Mouse (Mus musculus) cerebellum, adult 2 months (tissue): ENCODE measurements at regions not wholly inside any gene's neighbourhood (a gene's known extent, or its start where the extent isn't known, plus 50 kb on each side); places are given as distances from the start of the nearest gene placed in this dataset.
A peak's percentile ranks its signal among the peaks of the same experiment; 100 is the strongest.
"Not testable (repeated sequence)": the region's sequence is repeated elsewhere in the genome, so short reads cannot be mapped to it uniquely, and the experiment has no call there.

Source experiments
- DNase-seq, 2 experiments: peaks; one replicate each; pipeline ENCODE4 v3.0.0; 2021
- H3K27ac ChIP-seq: fragments of 200-500 bp; 2 replicates; pipeline ENCODE4 v1.5.1; 2012; ENCODE audit warnings: low read length, control low read depth, inconsistent platforms; ENCODE audit not compliant: insufficient read depth
- H3K27me3 ChIP-seq: fragments of 200-500 bp; 2 replicates; pipeline ENCODE4 v1.6.1; 2012; ENCODE audit warnings: inconsistent platforms, mild to moderate bottlenecking, low read length, moderate library complexity; ENCODE audit not compliant: control insufficient read depth, insufficient read depth
- H3K4me1 ChIP-seq: fragments of 200-500 bp; 2 replicates; pipeline ENCODE4 v1.6.1; 2011; ENCODE audit warnings: low read length; ENCODE audit not compliant: control insufficient read depth, insufficient read depth
- H3K4me3 ChIP-seq: fragments of 200-500 bp; replicated peaks from 2 replicates; pipeline ENCODE3; 2011; ENCODE audit warnings: mild to moderate bottlenecking, low read depth, low read length, control low read depth; ENCODE audit not compliant: insufficient read depth
- CTCF ChIP-seq: fragments of 200-500 bp; IDR thresholded peaks from 2 replicates; pipeline ENCODE4 v1.5.1; 2011; ENCODE audit warnings: low read depth, mild to moderate bottlenecking, control low read depth, low read length, moderate library complexity, borderline replicate concordance; ENCODE audit not compliant: insufficient read depth
- POLR2A ChIP-seq: fragments of 200-500 bp; IDR thresholded peaks from 2 replicates; pipeline ENCODE4 v1.6.1; 2011; ENCODE audit warnings: low read length, control low read depth, borderline replicate concordance; ENCODE audit not compliant: insufficient read depth
- WGBS: fragments of 180-500 bp; shearing (Covaris S2); methylation state at CpG from one replicate; pipeline ENCODE4 v1.1.7; 2018; 5-methylcytosine and 5-hydroxymethylcytosine counted together

DNA sequence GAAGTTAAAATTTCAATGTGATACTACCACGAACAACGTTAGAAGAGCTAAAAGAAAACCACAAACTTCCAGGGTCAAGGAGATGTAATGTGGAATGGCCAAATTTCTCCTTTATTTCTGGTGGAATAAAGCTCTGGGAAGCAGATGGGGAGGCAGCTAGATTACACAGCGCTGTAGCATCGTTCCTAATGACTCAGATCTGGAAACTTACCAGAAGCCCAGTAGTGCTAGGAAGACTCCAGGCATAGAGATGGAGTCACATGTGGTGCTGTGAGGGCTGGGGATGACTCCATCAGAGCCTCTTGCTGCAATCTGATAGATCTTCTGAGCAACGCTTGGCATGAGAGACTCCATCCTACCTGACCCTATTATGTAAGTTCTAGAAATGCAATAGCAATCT, 136.4 kb upstream of the Myt1l start:
- H3K27ac ChIP-seq = no peak overlapping the region
- peak in 1 of 2 experiments; percentile 14 for DNase-seq
- TF ChIP-seq POLR2A (no peak), CTCF (no peak)
- no peaks in the 10 kb centered on the region for H3K4me1 ChIP-seq
- no peaks in the 10 kb centered on the region for H3K27me3 ChIP-seq
- no peak overlapping the region for H3K4me3 ChIP-seq
- WGBS = 55% methylated on average over 5 of the region's 5 CpGs

DNA sequence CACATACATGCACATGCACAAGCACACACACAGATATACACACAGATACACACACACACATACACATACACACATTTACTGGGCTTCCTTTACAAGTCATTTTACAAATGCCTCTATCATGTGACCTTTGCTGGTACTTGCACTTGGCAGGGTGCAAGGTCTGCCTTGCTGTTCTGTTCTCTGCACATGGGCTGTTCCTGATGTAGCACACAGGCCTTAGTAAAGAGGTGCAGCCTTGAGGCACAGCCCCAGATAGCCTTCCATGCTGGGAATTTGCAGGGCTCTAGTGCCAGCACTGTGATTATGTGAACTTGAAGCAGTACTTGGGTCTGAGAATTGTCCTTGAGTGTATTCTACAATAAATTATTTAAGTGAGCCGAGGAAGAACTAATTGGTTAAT, 133.9 kb upstream of the Myt1l start:
- no peaks in the 10 kb centered on the region for H3K27me3 ChIP-seq
- no peak overlapping the region for H3K27ac ChIP-seq
- 95% methylated on average over 1 of the region's 1 CpGs for WGBS
- H3K4me3 ChIP-seq = no peak overlapping the region
- TF ChIP-seq CTCF = no peak
- TF ChIP-seq POLR2A = no peak
- no peak for DNase-seq
- H3K4me1 ChIP-seq = no peaks in the 10 kb centered on the region

DNA sequence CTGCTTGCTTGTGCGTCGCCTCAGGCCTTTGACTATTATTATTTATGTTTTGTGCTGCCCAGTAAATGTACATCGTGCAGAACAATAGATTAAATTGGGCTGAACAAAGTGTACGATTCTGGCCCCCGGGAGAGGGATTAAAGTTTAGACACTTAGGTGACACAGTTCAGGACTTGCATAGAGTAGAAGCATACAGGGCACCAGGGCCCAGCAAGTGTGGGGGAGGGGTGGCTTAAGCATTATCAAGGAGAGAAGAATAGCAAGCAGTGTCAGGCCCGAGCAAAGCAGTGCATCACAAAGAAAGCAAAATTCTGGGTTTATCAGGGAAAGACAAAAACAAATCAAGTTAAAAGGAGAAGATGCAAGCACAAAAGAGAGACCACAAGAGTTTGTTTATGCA, 133.3 kb upstream of the Myt1l start:
- Histone ChIP-seq H3K4me1 (no peaks in the 10 kb centered on the region), H3K4me3 (no peak overlapping the region), H3K27ac (no peak overlapping the region), H3K27me3 (no peaks in the 10 kb centered on the region)
- 34% methylated on average over 6 of the region's 6 CpGs for WGBS
- no peak for DNase-seq
- no peak for TF ChIP-seq CTCF
- no peak for TF ChIP-seq POLR2A

DNA sequence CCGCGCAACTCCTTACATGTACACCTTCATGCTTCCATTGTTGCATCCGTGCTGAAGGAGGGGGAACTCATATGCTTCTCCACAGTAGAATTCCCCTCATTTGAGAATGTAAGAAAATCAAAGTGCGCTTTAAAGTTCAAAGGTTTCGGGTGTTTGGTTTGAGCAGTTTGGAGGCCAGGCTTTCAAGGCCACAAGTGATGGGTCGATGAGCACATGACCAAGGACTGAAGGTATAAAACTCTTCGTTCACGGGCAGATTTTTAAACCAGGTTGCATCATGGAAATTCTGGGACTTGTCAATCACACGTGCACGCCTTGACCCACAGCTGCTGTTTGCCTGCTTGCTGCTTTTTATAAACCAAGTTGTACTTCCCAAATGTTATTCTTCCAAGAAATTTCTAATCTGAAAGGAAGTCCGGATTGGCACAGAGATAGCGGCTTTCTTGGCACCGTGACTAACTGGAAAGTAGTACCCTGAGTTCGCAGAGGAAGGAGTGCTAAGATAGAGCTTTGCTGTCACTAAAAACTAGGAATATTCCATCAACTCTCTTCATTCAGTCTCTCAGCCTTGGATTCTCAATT, 132.7 kb upstream of the Myt1l start:
- Histone ChIP-seq H3K4me3 (no peak overlapping the region), H3K27me3 (no peaks in the 10 kb centered on the region), H3K4me1 (no peaks in the 10 kb centered on the region), H3K27ac (no peak overlapping the region)
- 65% methylated on average over 14 of the region's 14 CpGs for WGBS
- DNase-seq = no peak
- no peak for TF ChIP-seq POLR2A
- TF ChIP-seq CTCF = no peak

DNA sequence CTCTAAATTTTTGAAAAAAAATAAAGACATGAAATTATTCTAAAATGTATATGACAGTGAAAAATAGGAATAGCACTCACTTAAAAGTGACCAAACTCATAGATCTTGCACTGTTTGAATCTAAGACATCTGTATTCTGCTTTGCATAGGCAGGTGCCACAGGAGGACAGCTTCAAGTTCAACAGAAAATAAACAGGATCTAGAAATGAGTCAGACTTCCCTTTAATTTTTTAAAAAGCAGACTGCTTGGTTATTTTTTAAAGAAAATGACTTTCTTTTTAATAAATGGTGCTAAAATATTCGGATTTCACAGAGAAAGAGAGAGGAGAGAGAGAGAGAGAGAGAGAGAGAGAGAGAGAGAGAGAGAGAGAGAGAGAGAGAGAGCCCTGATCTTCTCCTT, 123.8 kb upstream of the Myt1l start:
- Histone ChIP-seq H3K4me3 (no peak overlapping the region), H3K27me3 (no peaks in the 10 kb centered on the region), H3K4me1 (no peaks in the 10 kb centered on the region), H3K27ac (no peak overlapping the region)
- TF ChIP-seq POLR2A = no peak
- TF ChIP-seq CTCF = no peak
- WGBS = 9% methylated on average over 1 of the region's 1 CpGs
- DNase-seq = no peak

DNA sequence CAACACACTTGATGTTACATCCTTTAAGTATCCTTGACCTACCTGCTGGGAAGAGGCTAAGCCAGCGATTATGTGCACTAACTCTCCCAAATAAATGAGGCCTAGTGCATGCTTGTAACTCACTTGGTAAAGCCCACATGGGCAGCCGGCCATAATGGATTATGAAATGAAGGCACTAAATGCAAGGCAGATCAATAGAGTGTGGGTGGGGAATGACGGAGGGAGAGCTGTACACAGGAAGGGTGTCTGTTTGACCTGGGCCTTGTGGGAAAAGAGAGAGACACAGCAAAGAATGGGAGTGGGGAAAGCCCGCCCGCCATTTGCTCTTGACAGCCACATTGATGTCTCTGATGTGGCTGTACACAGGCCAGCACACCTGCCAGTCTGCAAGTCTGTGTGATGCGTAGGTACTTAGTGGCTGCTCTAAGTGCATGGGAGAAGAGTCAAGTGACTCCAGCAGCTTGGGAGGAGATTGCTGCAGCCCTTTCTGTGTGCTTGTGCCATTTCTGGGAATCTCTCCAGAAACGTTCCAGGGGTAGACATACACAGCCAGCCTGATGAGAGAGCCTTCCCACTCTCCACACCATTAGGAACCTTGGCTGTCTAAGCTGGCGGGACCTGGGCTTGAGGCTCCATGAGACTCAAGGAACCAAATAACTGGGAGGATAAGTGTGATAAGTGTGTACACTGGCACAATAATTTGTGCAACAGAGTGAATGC, 118.7 kb upstream of the Myt1l start:
- WGBS = 71% methylated on average over 8 of the region's 8 CpGs
- TF ChIP-seq POLR2A (no peak), CTCF (no peak)
- no peak for DNase-seq
- no peak overlapping the region for H3K27ac ChIP-seq
- no peaks in the 10 kb centered on the region for H3K27me3 ChIP-seq
- no peaks in the 10 kb centered on the region for H3K4me1 ChIP-seq
- no peak overlapping the region for H3K4me3 ChIP-seq

DNA sequence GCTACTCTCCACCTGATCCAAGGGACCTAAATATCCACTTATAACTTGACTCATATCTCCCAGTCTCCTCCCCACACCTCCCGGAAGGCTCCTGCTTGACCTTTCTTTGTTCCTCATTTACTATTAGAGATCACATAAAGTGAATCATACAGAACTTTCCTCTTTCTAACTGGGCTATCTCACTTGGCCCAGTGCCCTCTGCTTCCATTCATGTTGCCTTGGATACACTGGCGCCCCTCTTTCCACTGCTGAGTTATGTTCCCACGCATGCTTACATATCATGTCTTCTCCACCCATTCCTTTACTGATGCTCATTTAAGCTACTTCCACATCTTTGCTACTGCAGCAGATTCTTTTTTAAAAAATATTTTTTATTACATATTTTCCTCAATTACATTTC, 94.2 kb upstream of the Myt1l start:
- no peak for DNase-seq
- H3K4me1 ChIP-seq = no peaks in the 10 kb centered on the region
- WGBS = 43% methylated on average over 3 of the region's 3 CpGs
- no peak overlapping the region for H3K4me3 ChIP-seq
- no peaks in the 10 kb centered on the region for H3K27me3 ChIP-seq
- no peak overlapping the region for H3K27ac ChIP-seq
- no peak for TF ChIP-seq POLR2A
- no peak for TF ChIP-seq CTCF

DNA sequence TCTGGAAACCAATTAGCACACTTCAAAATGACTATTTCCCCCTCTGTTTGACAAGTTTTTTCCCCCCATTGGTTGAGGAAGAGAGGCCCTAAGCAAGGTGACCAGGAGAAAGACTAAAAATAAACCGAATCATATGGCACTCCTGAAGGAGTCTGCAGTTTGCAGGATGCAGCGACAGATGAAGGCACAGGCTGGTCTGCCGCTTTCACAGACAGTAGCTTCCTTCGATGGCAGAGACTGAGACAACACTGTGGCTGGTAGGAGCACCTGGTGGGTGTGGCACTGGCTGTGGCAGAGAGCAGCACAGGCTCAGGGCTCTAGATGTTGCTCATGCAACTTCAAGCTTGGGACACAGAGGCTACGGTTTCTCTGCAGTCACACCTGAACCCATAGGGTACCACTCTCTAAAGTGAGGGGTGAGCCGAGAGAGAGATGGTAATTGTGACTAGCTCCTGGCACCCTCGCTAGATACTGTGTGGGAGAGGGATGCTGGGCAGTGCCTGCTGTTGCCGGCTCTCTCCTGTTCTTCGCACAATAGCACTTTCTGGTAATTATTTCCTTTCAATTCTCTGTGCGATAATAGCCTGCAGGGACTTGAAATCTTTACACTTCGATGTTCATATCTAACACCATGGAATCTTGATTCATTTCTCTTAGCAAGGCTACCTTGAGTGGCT, 88.7 kb upstream of the Myt1l start:
- 53% methylated on average over 11 of the region's 11 CpGs for WGBS
- no peak for TF ChIP-seq POLR2A
- TF ChIP-seq CTCF = no peak

DNA sequence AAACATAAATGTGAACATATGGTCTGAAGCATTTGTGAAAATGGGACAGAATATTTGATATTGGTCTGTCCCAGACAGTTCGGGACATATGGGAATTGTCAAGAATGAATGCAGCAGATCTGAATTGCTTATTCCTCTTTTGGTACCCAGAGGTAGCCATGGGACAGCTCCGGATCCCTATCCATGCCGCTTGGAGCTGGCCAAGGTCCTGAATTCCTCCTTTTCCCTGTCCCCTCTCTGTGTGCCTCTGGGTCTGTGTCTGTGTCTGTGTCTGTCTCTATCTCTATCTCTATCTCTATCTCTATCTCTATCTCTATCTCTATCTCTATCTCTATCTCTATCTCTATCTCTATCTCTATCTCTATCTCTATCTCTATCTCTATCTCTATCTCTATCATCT, 63.0 kb upstream of the Myt1l start:
- not testable (repeated sequence) for H3K4me1 ChIP-seq, DNase-seq, H3K4me3 ChIP-seq, H3K27me3 ChIP-seq, H3K27ac ChIP-seq
- 26% methylated on average over 3 of the region's 3 CpGs for WGBS

More for the DNA sequence above, 88.7 kb upstream of the Myt1l start:
- H3K27me3 ChIP-seq = no peaks in the 10 kb centered on the region
- H3K27ac ChIP-seq = no peak overlapping the region
- H3K4me1 ChIP-seq = no peaks in the 10 kb centered on the region
- no peak overlapping the region for H3K4me3 ChIP-seq
- DNase-seq = peak in 1 of 2 experiments; percentile 1
